Mouse (Mus musculus) hindbrain, embryonic 11.5 days (tissue): Measurements from ENCODE around the gene Fam129b. TPM values are rescaled to one million over a fixed set of nuclear protein-coding genes. Genes with fewer than 3 reads are reported as not detected.

ENCODE experiments used
- ATAC-seq: fragments of 200-750 bp; cut with Nextera tagmentation; 2 replicates; pipeline ENCODE4 v1.8.0; 2017; ENCODE audit warnings: mild to moderate bottlenecking, moderate TSS enrichment, moderate library complexity; ENCODE audit not compliant: low FRiP score
- DNase-seq: peaks from one replicate; pipeline ENCODE4 v3.0.0-alpha.2; 2015; ENCODE audit warnings: low spot score
- H3K27ac ChIP-seq: fragments of 300-500 bp; sonication (generic); 2 replicates; pipeline ENCODE4 v1.5.1; 2014; ENCODE audit warnings: mild to moderate bottlenecking, low read depth, low read length
- H3K27me3 ChIP-seq: fragments of 300-500 bp; sonication (generic); 2 replicates; pipeline ENCODE4 v1.6.1; 2014; ENCODE audit warnings: mild to moderate bottlenecking, low read length, moderate library complexity, mixed read lengths; ENCODE audit not compliant: control insufficient read depth, insufficient read depth
- H3K36me3 ChIP-seq: fragments of 300-500 bp; sonication (generic); 2 replicates; pipeline ENCODE4 v1.6.1; 2014; ENCODE audit warnings: mild to moderate bottlenecking, low read length, moderate library complexity, mixed read lengths; ENCODE audit not compliant: control insufficient read depth, insufficient read depth
- H3K4me1 ChIP-seq: fragments of 300-500 bp; sonication (generic); replicated peaks from 2 replicates; pipeline ENCODE4 v1.6.1; 2014; ENCODE audit warnings: low read length, mixed read lengths; ENCODE audit not compliant: control insufficient read depth, insufficient read depth
- H3K4me2 ChIP-seq: fragments of 300-500 bp; sonication (generic); replicated peaks from 2 replicates; pipeline ENCODE4 v1.6.1; 2014; ENCODE audit warnings: mild to moderate bottlenecking, low read depth, low read length
- H3K4me3 ChIP-seq: fragments of 300-500 bp; sonication (generic); 2 replicates; pipeline ENCODE4 v1.5.1; 2014; ENCODE audit warnings: low read depth, low read length
- H3K9ac ChIP-seq: fragments of 300-500 bp; sonication (generic); 2 replicates; pipeline ENCODE4 v1.6.1; 2014; ENCODE audit warnings: low read depth, low read length
- H3K9me3 ChIP-seq: fragments of 300-500 bp; sonication (generic); 2 replicates; pipeline ENCODE4 v1.6.1; 2016; ENCODE audit warnings: low read length; ENCODE audit not compliant: control insufficient read depth
- WGBS: fragments of 180-500 bp; shearing (Covaris S2); extraction: QIAGEN DNeasy Blood & Tissue Kit; methylation state at CpG from one replicate; pipeline ENCODE4 v1.1.7; 2014; 5-methylcytosine and 5-hydroxymethylcytosine counted together
- polyA plus RNA-seq: library from polyadenylated mRNA; unstranded; fragments of >200 nt; fragmentation: Nextera tagmentation; extraction: Ambion mirVana; gene quantifications from 2 replicates; pipeline ENCODE4 v1.2.1, GENCODE M21; 2014

Gene Fam129b
- polyA plus RNA-seq, 1 experiment from 2014 or later: 11.6 TPM

DNA sequence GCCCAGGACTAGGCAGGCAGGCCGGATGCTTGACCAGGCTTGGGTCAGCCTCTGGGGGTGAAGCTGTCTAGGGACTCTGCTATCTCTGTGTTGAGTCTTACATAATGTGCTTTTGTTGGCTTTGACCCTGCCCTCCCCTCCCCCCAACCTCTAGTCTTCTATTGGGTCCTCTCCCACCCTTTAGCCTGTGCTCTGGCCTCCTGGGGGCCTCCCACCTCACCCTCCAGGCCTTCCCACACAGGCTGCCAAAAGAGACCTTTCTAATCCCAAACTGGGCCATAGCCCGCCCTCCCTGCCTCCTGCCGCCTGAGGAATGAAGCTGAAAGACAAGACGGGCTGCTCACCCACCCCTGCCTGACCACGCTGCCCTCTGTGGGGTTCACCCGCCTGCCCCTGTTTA lies 5.1 kb downstream of the Fam129b start:
- H3K9me3 ChIP-seq: no peaks in the 10 kb centered on the region
- H3K4me1 ChIP-seq: peaks cover 22% of the 10 kb centered on the region
- 26% methylated on average over 6 of the region's 6 CpGs for WGBS
- no peak overlapping the region for H3K4me2 ChIP-seq
- no peak overlapping the region for H3K9ac ChIP-seq
- no peak overlapping the region for H3K4me3 ChIP-seq
- no peaks in the 10 kb centered on the region for H3K36me3 ChIP-seq
- peak overlapping the region; percentile 49 for H3K27ac ChIP-seq
- H3K27me3 ChIP-seq: no peaks in the 10 kb centered on the region
- DNase-seq (no peak), ATAC-seq (no peak)

DNA sequence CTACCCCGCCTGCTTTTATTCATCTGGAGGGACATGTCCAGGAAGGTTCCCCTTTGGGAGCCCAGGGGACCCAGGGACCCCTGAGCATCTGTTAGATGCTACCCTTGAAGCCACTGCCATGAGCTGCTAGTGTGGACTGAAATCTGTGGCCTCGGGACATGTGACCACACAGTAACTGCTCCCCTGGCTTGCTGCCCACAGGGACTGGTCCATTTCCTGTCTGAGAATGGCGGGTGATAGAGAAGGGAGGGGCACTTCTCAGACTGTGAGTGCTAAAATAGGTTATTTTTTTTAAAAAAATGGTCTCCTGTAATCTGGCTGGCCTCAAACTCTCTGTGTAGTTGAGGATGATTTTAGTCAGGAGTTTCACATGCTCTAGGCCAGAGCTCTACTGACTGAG lies 5.8 kb downstream of the Fam129b start:
- Histone ChIP-seq H3K9me3 (no peaks in the 10 kb centered on the region), H3K4me2 (no peak overlapping the region), H3K27me3 (no peaks in the 10 kb centered on the region), H3K4me3 (no peak overlapping the region), H3K9ac (no peak overlapping the region), H3K27ac (peak overlapping the region; percentile 49), H3K4me1 (peaks cover 19% of the 10 kb centered on the region), H3K36me3 (no peaks in the 10 kb centered on the region)
- 44% methylated on average over 3 of the region's 3 CpGs for WGBS
- DNase-seq: no peak
- ATAC-seq: no peak

DNA sequence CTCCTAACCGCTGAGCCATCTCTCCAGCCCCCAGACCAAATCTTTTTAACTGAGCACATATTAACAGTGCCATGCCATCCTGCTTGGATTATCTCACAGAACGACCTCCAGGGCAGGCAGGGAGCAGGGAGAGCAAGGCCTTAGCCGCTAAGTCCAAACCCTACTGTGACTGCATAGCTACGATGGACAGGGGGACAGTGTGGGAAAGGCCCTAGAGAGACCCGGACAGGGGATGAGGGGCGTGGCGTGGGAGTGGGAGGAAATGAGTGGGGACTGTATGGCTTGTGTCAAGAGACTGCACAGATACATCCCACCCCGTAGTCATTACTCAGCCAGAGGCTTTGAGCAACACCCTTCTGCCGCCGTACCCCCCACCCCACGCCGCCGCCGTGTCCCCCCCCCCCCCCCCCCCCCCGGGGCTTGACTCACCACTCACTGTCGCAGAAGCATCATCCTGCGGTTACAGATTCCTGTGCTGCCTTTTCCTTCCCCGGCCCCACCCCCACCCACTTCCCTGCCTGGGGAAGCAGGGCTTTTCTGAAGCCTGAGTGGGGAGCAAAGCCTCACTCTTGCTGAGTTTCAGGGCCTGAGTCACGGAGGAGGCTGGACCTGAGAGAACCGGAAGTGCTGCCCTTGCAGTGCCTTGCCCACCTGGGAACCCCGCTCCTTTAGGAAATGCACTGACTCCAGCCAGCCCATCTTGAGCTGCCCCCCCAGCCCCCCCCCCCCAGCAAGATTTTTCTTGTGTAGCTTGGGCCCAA lies 6.5 kb downstream of the Fam129b start:
- no peak overlapping the region for H3K4me2 ChIP-seq
- 53% methylated on average over 13 of the region's 21 CpGs for WGBS
- no peaks in the 10 kb centered on the region for H3K27me3 ChIP-seq
- H3K27ac ChIP-seq: no peak overlapping the region
- no peak overlapping the region for H3K9ac ChIP-seq
- H3K4me3 ChIP-seq: no peak overlapping the region
- DNase-seq (no peak), ATAC-seq (no peak)
- H3K36me3 ChIP-seq: no peaks in the 10 kb centered on the region
- no peaks in the 10 kb centered on the region for H3K9me3 ChIP-seq
- peaks cover 17% of the 10 kb centered on the region for H3K4me1 ChIP-seq

DNA sequence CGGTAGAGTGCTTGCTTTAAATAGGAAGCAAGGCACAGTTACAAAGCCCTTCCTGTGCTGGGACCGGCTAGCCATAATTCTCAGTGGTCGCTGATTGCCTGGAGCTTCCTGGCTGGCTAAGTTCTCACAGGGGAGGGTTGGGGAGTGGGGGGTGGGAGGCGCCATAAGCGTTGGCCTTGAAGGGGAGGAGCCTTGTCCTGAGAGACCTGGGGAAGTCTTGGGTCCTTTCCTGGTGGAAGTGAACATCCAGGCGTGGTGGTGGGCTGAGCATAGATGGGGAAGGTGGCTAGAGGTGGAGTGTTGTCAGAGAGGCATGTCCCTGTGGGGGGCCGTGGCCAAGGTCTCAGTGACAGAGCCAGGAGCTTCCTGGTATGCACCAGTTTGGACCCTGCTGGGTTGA lies 8.8 kb downstream of the Fam129b start:
- H3K9ac ChIP-seq: no peak overlapping the region
- H3K4me2 ChIP-seq: no peak overlapping the region
- H3K4me3 ChIP-seq: no peak overlapping the region
- no peak for DNase-seq
- H3K27me3 ChIP-seq: no peaks in the 10 kb centered on the region
- peaks cover 11% of the 10 kb centered on the region for H3K4me1 ChIP-seq
- no peak overlapping the region for H3K27ac ChIP-seq
- 39% methylated on average over 7 of the region's 7 CpGs for WGBS
- ATAC-seq: no peak
- no peaks in the 10 kb centered on the region for H3K36me3 ChIP-seq
- no peaks in the 10 kb centered on the region for H3K9me3 ChIP-seq

DNA sequence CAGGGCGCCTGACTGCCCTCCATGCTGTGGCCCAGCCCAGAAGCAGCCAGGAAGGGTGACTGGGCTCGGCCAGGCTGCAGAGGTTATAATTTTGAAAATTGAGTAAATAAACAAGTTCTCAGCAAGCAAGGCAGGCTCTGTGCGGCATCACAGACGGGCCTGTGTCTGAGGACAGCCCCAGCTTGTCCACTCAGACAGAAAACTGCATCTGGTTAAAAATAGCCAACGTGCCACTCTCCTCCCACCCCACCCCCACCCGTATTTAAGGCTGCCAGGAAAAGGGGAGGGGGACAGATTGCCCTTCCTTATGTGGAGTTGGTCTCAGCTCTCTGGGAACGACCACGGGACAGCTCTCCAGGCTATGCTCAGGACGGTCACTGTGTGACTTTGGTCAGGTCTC lies 12.1 kb downstream of the Fam129b start:
- no peak for ATAC-seq
- no peaks in the 10 kb centered on the region for H3K36me3 ChIP-seq
- no peak overlapping the region for H3K4me2 ChIP-seq
- no peaks in the 10 kb centered on the region for H3K27me3 ChIP-seq
- no peak overlapping the region for H3K4me3 ChIP-seq
- 42% methylated on average over 8 of the region's 9 CpGs for WGBS
- no peaks in the 10 kb centered on the region for H3K4me1 ChIP-seq
- H3K27ac ChIP-seq: peak overlapping the region; percentile 54; the same call in 1 of the 2 replicates
- DNase-seq: no peak
- no peaks in the 10 kb centered on the region for H3K9me3 ChIP-seq
- no peak overlapping the region for H3K9ac ChIP-seq

DNA sequence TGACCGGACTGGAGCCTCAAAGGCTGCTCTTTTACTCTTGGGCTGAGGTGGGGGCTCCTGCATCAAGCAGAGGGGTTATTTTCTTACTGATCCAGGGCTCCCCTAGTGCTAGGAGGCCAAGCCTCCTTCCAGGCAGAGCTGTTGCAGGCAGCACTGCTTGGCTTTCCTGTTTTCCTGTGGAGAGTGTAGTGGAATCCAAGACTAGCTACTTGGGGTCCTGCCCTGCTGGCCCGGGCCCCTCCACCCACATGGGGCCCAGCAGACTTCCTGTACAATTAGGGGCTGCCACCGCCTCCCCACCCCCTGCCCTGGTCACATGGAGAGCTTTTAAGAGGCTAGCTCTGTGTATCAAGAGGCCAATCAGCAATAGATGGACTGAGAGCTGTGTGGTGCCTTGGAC lies 12.6 kb downstream of the Fam129b start:
- no peaks in the 10 kb centered on the region for H3K27me3 ChIP-seq
- H3K27ac ChIP-seq: no peak overlapping the region
- H3K9me3 ChIP-seq: no peaks in the 10 kb centered on the region
- H3K4me1 ChIP-seq: no peaks in the 10 kb centered on the region
- no peak for DNase-seq
- no peak for ATAC-seq
- H3K4me2 ChIP-seq: no peak overlapping the region
- H3K9ac ChIP-seq: no peak overlapping the region
- no peaks in the 10 kb centered on the region for H3K36me3 ChIP-seq
- no peak overlapping the region for H3K4me3 ChIP-seq
- 26% methylated on average over 3 of the region's 3 CpGs for WGBS

DNA sequence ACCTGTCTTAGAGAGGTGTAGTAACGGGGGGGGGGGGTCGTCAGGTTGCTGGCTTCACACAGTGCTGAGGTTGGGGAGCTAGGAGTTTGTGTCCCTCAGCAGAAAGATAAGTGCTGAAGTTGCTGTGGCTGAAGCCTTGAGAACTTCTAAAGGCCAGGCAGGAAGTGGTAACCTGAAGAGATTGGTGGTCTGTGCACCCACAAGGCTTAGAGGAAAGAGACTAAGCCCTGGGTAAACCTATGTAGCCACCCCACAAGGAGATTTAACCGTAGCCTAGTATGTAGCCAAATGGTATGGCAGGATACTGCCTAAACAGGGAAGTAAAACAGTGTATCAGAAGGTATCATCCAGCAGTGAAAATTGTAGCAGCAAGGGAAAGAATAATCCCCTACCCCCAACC lies 14.4 kb downstream of the Fam129b start:
- no peaks in the 10 kb centered on the region for H3K27me3 ChIP-seq
- no peaks in the 10 kb centered on the region for H3K36me3 ChIP-seq
- no peak overlapping the region for H3K4me3 ChIP-seq
- H3K4me1 ChIP-seq: no peaks in the 10 kb centered on the region
- H3K27ac ChIP-seq: no peak overlapping the region
- no peak for DNase-seq
- WGBS: 86% methylated on average over 3 of the region's 3 CpGs
- no peak for ATAC-seq
- H3K9me3 ChIP-seq: no peaks in the 10 kb centered on the region
- H3K9ac ChIP-seq: no peak overlapping the region
- no peak overlapping the region for H3K4me2 ChIP-seq

DNA sequence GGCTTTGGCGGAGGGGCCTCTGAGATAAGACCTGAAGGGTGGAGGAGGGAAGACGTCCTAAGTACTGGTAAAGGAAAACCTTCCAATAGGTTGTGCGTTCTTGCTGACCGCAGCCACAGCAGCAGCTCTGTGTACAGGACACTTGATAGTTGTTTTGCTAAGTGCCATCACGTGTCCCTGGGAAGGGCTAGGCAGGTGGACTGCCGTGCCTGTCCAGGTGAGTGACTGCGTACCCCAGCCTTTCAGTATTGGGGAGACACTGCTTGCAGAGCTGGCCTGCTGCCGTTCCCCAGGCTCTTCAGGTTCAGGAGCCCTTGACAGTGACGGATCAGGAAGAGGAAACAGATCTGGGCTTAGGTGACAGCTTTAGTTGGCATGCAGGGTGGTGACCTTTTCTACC lies 15.4 kb downstream of the Fam129b start:
- no peak for ATAC-seq
- Histone ChIP-seq H3K4me2 (no peak overlapping the region), H3K27me3 (no peaks in the 10 kb centered on the region), H3K27ac (no peak overlapping the region), H3K9me3 (no peaks in the 10 kb centered on the region), H3K4me3 (no peak overlapping the region), H3K36me3 (no peaks in the 10 kb centered on the region), H3K9ac (no peak overlapping the region), H3K4me1 (peaks cover 2% of the 10 kb centered on the region; the same call in 1 of the 2 replicates)
- 76% methylated on average over 9 of the region's 9 CpGs for WGBS
- no peak for DNase-seq

DNA sequence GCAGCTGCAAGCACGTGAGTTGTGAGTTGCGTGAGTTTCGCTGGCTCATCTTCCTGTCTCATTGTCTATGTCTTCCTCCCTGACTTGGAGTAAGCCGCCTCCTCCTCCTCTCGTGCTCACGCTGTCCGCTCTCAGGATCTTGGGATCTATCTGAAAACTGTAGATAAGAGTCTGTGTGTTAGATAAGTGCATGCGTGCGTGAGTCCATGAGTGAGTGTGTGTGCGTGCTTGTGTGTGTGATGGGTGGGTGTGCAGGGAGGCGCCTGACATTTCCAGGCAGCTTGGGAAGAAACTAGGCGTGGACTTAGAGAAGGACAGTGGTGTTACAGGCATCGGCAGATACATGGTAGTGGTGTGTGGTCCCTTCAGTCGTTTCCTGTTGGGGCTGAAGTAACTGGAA lies 16.6 kb downstream of the Fam129b start:
- H3K4me2 ChIP-seq: no peak overlapping the region
- H3K4me3 ChIP-seq: no peak overlapping the region
- peaks cover 9% of the 10 kb centered on the region; the same call in 1 of the 2 replicates for H3K4me1 ChIP-seq
- no peak overlapping the region for H3K27ac ChIP-seq
- 90% methylated on average over 14 of the region's 14 CpGs for WGBS
- ATAC-seq (no peak), DNase-seq (no peak)
- no peak overlapping the region for H3K9ac ChIP-seq
- no peaks in the 10 kb centered on the region for H3K27me3 ChIP-seq
- H3K36me3 ChIP-seq: no peaks in the 10 kb centered on the region
- H3K9me3 ChIP-seq: no peaks in the 10 kb centered on the region
